Mouse (Mus musculus) midbrain, embryonic 16.5 days (tissue): Measurements from ENCODE around the gene Nsrp1. TPM values are rescaled to one million over a fixed set of nuclear protein-coding genes. Genes with fewer than 3 reads are reported as not detected.
A peak's percentile ranks its signal among the peaks of the same experiment; 100 is the strongest.
"Not testable (repeated sequence)": the region's sequence is repeated elsewhere in the genome, so short reads cannot be mapped to it uniquely, and the experiment has no call there.

Experiments used
- ATAC-seq: fragments of 200-750 bp; cut with Nextera tagmentation; 2 replicates; pipeline ENCODE4 v1.8.0; 2017; ENCODE audit warnings: moderate TSS enrichment
- H3K27ac ChIP-seq: fragments of 300-500 bp; sonication (generic); 2 replicates; pipeline ENCODE4 v1.5.1; 2014; ENCODE audit warnings: mild to moderate bottlenecking, low read length, mixed read lengths
- H3K27me3 ChIP-seq: fragments of 300-500 bp; sonication (generic); 2 replicates; pipeline ENCODE4 v1.6.1; 2014; ENCODE audit warnings: low read depth, low read length, mixed read lengths; ENCODE audit not compliant: control insufficient read depth, insufficient read depth
- H3K36me3 ChIP-seq: fragments of 300-500 bp; sonication (generic); 2 replicates; pipeline ENCODE4 v1.6.1; 2014; ENCODE audit warnings: mild to moderate bottlenecking, low read length, moderate library complexity, mixed read lengths; ENCODE audit not compliant: control insufficient read depth, insufficient read depth
- H3K4me1 ChIP-seq: fragments of 300-500 bp; sonication (generic); 2 replicates; pipeline ENCODE4 v1.6.1; 2014; ENCODE audit warnings: mild to moderate bottlenecking, low read length, mixed read lengths; ENCODE audit not compliant: control insufficient read depth, insufficient read depth
- H3K4me2 ChIP-seq: fragments of 300-500 bp; sonication (generic); 2 replicates; pipeline ENCODE4 v1.6.1; 2014; ENCODE audit warnings: mild to moderate bottlenecking, low read length, mixed read lengths
- H3K4me3 ChIP-seq: fragments of 300-500 bp; sonication (generic); 2 replicates; pipeline ENCODE4 v1.5.1; 2014; ENCODE audit warnings: low read depth, mild to moderate bottlenecking, low read length, moderate library complexity, mixed read lengths
- H3K9ac ChIP-seq: fragments of 300-500 bp; sonication (generic); 2 replicates; pipeline ENCODE4 v1.6.1; 2014; ENCODE audit warnings: low read depth, low read length, mixed read lengths
- H3K9me3 ChIP-seq: fragments of 300-500 bp; sonication (generic); replicated peaks from 2 replicates; pipeline ENCODE4 v1.6.1; 2014; ENCODE audit warnings: mild to moderate bottlenecking, low read length, mixed read lengths; ENCODE audit not compliant: control insufficient read depth, poor library complexity, severe bottlenecking
- WGBS: fragments of 180-500 bp; shearing (Covaris S2); extraction: QIAGEN DNeasy Blood & Tissue Kit; methylation state at CpG from one replicate; pipeline ENCODE4 v1.1.7; 2014; 5-methylcytosine and 5-hydroxymethylcytosine counted together
- polyA plus RNA-seq: library from polyadenylated mRNA; unstranded; fragments of >200 nt; fragmentation: Nextera tagmentation; extraction: Ambion mirVana; gene quantifications from 2 replicates; pipeline ENCODE4 v1.2.1, GENCODE M21; 2015

The Nsrp1 gene
- 48.8 and 50.2 TPM in 2 replicates for polyA plus RNA-seq

GRCm38 (mm10) chr11:77078273-77079134, at the start of gene Nsrp1:
Nsrp1 (minus strand) TSS chr11:77078435.
- Histone ChIP-seq H3K4me1 (peaks cover 7% of the 10 kb centered on the region), H3K27ac (peak within 1 kb of the TSS; percentile 85), H3K36me3 (peaks cover 7% of the 10 kb centered on the region; the same call in 1 of the 2 replicates), H3K27me3 (peaks cover 5% of the 10 kb centered on the region), H3K9ac (peak within 1 kb of the TSS; percentile 78), H3K9me3 (no peaks in the 10 kb centered on the region), H3K4me3 (peak within 1 kb of the TSS; percentile 61), H3K4me2 (peak within 1 kb of the TSS; percentile 96)
- ATAC-seq: peak; percentile 99
- WGBS: 3% methylated on average over 48 of the region's 48 CpGs

GRCm38 (mm10) chr11:77111141-77111540, 32.9 kb upstream of the Nsrp1 start:
- no peak for ATAC-seq
- Histone ChIP-seq H3K9me3 (no peaks in the 10 kb centered on the region), H3K4me2 (no peak overlapping the region), H3K36me3 (no peaks in the 10 kb centered on the region), H3K9ac (no peak overlapping the region), H3K4me3 (no peak overlapping the region), H3K4me1 (no peaks in the 10 kb centered on the region), H3K27ac (no peak overlapping the region), H3K27me3 (no peaks in the 10 kb centered on the region)
- WGBS: 88% methylated on average over 6 of the region's 6 CpGs

- no peak overlapping the region for H3K9ac ChIP-seq
- no peak overlapping the region for H3K27ac ChIP-seq
- no peaks in the 10 kb centered on the region for H3K9me3 ChIP-seq
- 94% methylated on average over 6 of the region's 6 CpGs for WGBS
- ATAC-seq: no peak
- no peaks in the 10 kb centered on the region for H3K27me3 ChIP-seq
- no peak overlapping the region for H3K4me3 ChIP-seq
- H3K4me2 ChIP-seq: no peak overlapping the region
- H3K4me1 ChIP-seq: no peaks in the 10 kb centered on the region
- H3K36me3 ChIP-seq: no peaks in the 10 kb centered on the region
Measured at GRCm38 (mm10) chr11:77108442-77108841, 30.2 kb upstream of the Nsrp1 start.

GRCm38 (mm10) chr11:77107872-77108271, 29.6 kb upstream of the Nsrp1 start:
- H3K4me2 ChIP-seq, H3K9me3 ChIP-seq, ATAC-seq, H3K4me3 ChIP-seq, H3K36me3 ChIP-seq, H3K27me3 ChIP-seq, H3K27ac ChIP-seq, H3K9ac ChIP-seq, H3K4me1 ChIP-seq: not testable (repeated sequence)
- WGBS: 86% methylated on average over 12 of the region's 12 CpGs

- Histone ChIP-seq H3K27me3 (no peaks in the 10 kb centered on the region), H3K4me1 (no peaks in the 10 kb centered on the region), H3K4me3 (no peak overlapping the region), H3K9ac (no peak overlapping the region), H3K36me3 (no peaks in the 10 kb centered on the region), H3K27ac (no peak overlapping the region), H3K4me2 (no peak overlapping the region), H3K9me3 (no peaks in the 10 kb centered on the region)
- ATAC-seq: no peak
- 90% methylated on average over 6 of the region's 6 CpGs for WGBS
Measured at GRCm38 (mm10) chr11:77106961-77107360, 28.7 kb upstream of the Nsrp1 start.

- Histone ChIP-seq H3K4me3 (no peak overlapping the region), H3K36me3 (no peaks in the 10 kb centered on the region), H3K4me1 (peaks cover 4% of the 10 kb centered on the region; the same call in 1 of the 2 replicates), H3K27me3 (peaks cover 2% of the 10 kb centered on the region; the same call in 1 of the 2 replicates), H3K9me3 (no peaks in the 10 kb centered on the region), H3K27ac (no peak overlapping the region), H3K4me2 (peak overlapping the region; percentile 27; the same call in 1 of the 2 replicates), H3K9ac (no peak overlapping the region)
- WGBS: 15% methylated on average over 10 of the region's 10 CpGs
- ATAC-seq: peak; percentile 42; the same call in 1 of the 2 replicates
Measured at GRCm38 (mm10) chr11:77100137-77100937, 22.1 kb upstream of the Nsrp1 start.

GRCm38 (mm10) chr11:77098332-77098972, 20.2 kb upstream of the Nsrp1 start:
- Histone ChIP-seq H3K9ac (no peak overlapping the region), H3K4me1 (peaks cover 4% of the 10 kb centered on the region; the same call in 1 of the 2 replicates), H3K4me2 (no peak overlapping the region), H3K27me3 (peaks cover 2% of the 10 kb centered on the region; the same call in 1 of the 2 replicates), H3K4me3 (no peak overlapping the region), H3K27ac (no peak overlapping the region), H3K36me3 (no peaks in the 10 kb centered on the region), H3K9me3 (no peaks in the 10 kb centered on the region)
- no peak for ATAC-seq
- WGBS: 80% methylated on average over 19 of the region's 19 CpGs

- Histone ChIP-seq H3K4me2 (no peak overlapping the region), H3K9me3 (no peaks in the 10 kb centered on the region), H3K36me3 (no peaks in the 10 kb centered on the region), H3K4me1 (peaks cover 4% of the 10 kb centered on the region; the same call in 1 of the 2 replicates), H3K4me3 (no peak overlapping the region), H3K9ac (no peak overlapping the region), H3K27me3 (peaks cover 2% of the 10 kb centered on the region; the same call in 1 of the 2 replicates), H3K27ac (no peak overlapping the region)
- WGBS: 79% methylated on average over 7 of the region's 7 CpGs
- no peak for ATAC-seq
Measured at GRCm38 (mm10) chr11:77096991-77097390, 18.8 kb upstream of the Nsrp1 start.
